Mouse (Mus musculus) hindbrain, embryonic 12.5 days (tissue): ENCODE measurements around the gene Dnase1l2. TPM values are rescaled to one million over a fixed set of nuclear protein-coding genes. Genes with fewer than 3 reads are reported as not detected.

Source experiments
- polyA plus RNA-seq: library from polyadenylated mRNA; unstranded; fragments of >200 nt; fragmentation: Nextera tagmentation; extraction: Ambion mirVana; gene quantifications from 2 replicates; pipeline ENCODE4 v1.2.1, GENCODE M21; 2016

Dnase1l2 gene
- polyA plus RNA-seq, 1 experiment from 2014 or later = 7.0 TPM

Other genes with a start within 250 kb of the Dnase1l2 start
- gene Tbc1d24, start 237.5 kb downstream of the Dnase1l2 start, polyA plus RNA-seq = 13.5 and 17.0 TPM in 2 replicates
- 10.9 and 12.1 TPM in 2 replicates for gene Ntn3, start 233.6 kb downstream of the Dnase1l2 start, polyA plus RNA-seq
- gene Tedc2, start 222.3 kb downstream of the Dnase1l2 start, polyA plus RNA-seq = 14.8 and 15.6 TPM in 2 replicates
- 49.2 and 53.3 TPM in 2 replicates for gene Ccnf, start 191.6 kb downstream of the Dnase1l2 start, polyA plus RNA-seq
- 0.15 and 0.16 TPM in 2 replicates for gene Abca17, start 92.0 kb downstream of the Dnase1l2 start, polyA plus RNA-seq
- 21.4 and 21.7 TPM in 2 replicates for gene Abca3, start 91.2 kb downstream of the Dnase1l2 start, polyA plus RNA-seq
- 326 and 328 TPM in 2 replicates for gene Rnps1, start 28.5 kb downstream of the Dnase1l2 start, polyA plus RNA-seq
- gene Eci1, start 16.5 kb downstream of the Dnase1l2 start, polyA plus RNA-seq = 59.3 and 62.4 TPM in 2 replicates
- gene E4f1, start 27.2 kb upstream of the Dnase1l2 start, polyA plus RNA-seq = 35.3 and 39.4 TPM in 2 replicates
- gene Pgp, start 27.3 kb upstream of the Dnase1l2 start, polyA plus RNA-seq = 52.5 and 57.3 TPM in 2 replicates
- gene Bricd5, start 30.8 kb upstream of the Dnase1l2 start, polyA plus RNA-seq = 1.2 TPM in 1 of 2 replicates, not detected in the other
- 35.2 and 36.9 TPM in 2 replicates for gene Mlst8, start 36.0 kb upstream of the Dnase1l2 start, polyA plus RNA-seq
- gene Caskin1, start 45.5 kb upstream of the Dnase1l2 start, polyA plus RNA-seq = 24.2 and 25.0 TPM in 2 replicates
- gene Traf7, start 84.8 kb upstream of the Dnase1l2 start, polyA plus RNA-seq = 86.5 and 87.0 TPM in 2 replicates
- gene Rab26, start 91.1 kb upstream of the Dnase1l2 start, polyA plus RNA-seq = 2.1 and 2.8 TPM in 2 replicates
- gene Pkd1, start 106.7 kb upstream of the Dnase1l2 start, polyA plus RNA-seq = 20.5 and 25.5 TPM in 2 replicates
- 85.5 and 86.2 TPM in 2 replicates for gene Tsc2, start 189.5 kb upstream of the Dnase1l2 start, polyA plus RNA-seq
- gene Nthl1, start 189.6 kb upstream of the Dnase1l2 start, polyA plus RNA-seq = 14.4 and 15.7 TPM in 2 replicates
- gene Slc9a3r2, start 207.2 kb upstream of the Dnase1l2 start, polyA plus RNA-seq = 39.2 and 39.6 TPM in 2 replicates
- not detected in 2 replicates for gene Npw, start 215.4 kb upstream of the Dnase1l2 start, polyA plus RNA-seq
- gene Zfp598, start 226.6 kb upstream of the Dnase1l2 start, polyA plus RNA-seq = 23.0 and 25.2 TPM in 2 replicates
- gene Syngr3, start 246.8 kb upstream of the Dnase1l2 start, polyA plus RNA-seq = 30.6 and 32.1 TPM in 2 replicates